Mouse (Mus musculus) lung, embryonic 14.5 days (tissue): Measurements from ENCODE around the gene Aff3. TPM values are rescaled to one million over a fixed set of nuclear protein-coding genes. Genes with fewer than 3 reads are reported as not detected.

ENCODE experiments used
- ATAC-seq: fragments of 200-750 bp; cut with Nextera tagmentation; 2 replicates; pipeline ENCODE4 v1.8.0; 2017; ENCODE audit warnings: mild to moderate bottlenecking, moderate TSS enrichment, moderate library complexity; ENCODE audit not compliant: insufficient read depth
- DNase-seq: peaks from one replicate; pipeline ENCODE4 v3.0.0-alpha.2; 2015
- H3K27ac ChIP-seq: fragments of 300-500 bp; sonication (generic); 2 replicates; pipeline ENCODE4 v1.5.1; 2014; ENCODE audit warnings: low read depth, mild to moderate bottlenecking, moderate library complexity
- H3K27me3 ChIP-seq: fragments of 300-500 bp; sonication (generic); 2 replicates; pipeline ENCODE4 v1.6.1; 2014; ENCODE audit warnings: low read length, control low read depth; ENCODE audit not compliant: insufficient read depth
- H3K36me3 ChIP-seq: fragments of 300-500 bp; sonication (generic); 2 replicates; pipeline ENCODE4 v1.6.1; 2014; ENCODE audit warnings: control low read depth; ENCODE audit not compliant: insufficient read depth
- H3K4me1 ChIP-seq: fragments of 300-500 bp; sonication (generic); 2 replicates; pipeline ENCODE4 v1.6.1; 2014; ENCODE audit warnings: antibody characterized with exemption, control low read depth; ENCODE audit not compliant: insufficient read depth
- H3K4me2 ChIP-seq: fragments of 300-500 bp; sonication (generic); 2 replicates; pipeline ENCODE4 v1.6.1; 2014; ENCODE audit warnings: mild to moderate bottlenecking
- H3K4me3 ChIP-seq: fragments of 300-500 bp; sonication (generic); 2 replicates; pipeline ENCODE4 v1.5.1; 2014; ENCODE audit warnings: low read depth, low read length
- H3K9ac ChIP-seq: fragments of 300-500 bp; sonication (generic); 2 replicates; pipeline ENCODE4 v1.6.1; 2014
- H3K9me3 ChIP-seq: fragments of 300-500 bp; sonication (generic); 2 replicates; pipeline ENCODE4 v1.6.1; 2016; ENCODE audit warnings: low read depth, low read length, control low read depth
- CTCF ChIP-seq: IDR thresholded peaks from 2 replicates; pipeline ENCODE4 v1.5.1; 2016; ENCODE audit warnings: antibody characterized with exemption, low read depth
- WGBS: fragments of 180-500 bp; shearing (Covaris S2); extraction: QIAGEN DNeasy Blood & Tissue Kit; methylation state at CpG from one replicate; pipeline ENCODE4 v1.1.7; 2014; 5-methylcytosine and 5-hydroxymethylcytosine counted together
- polyA plus RNA-seq: library from polyadenylated mRNA; unstranded; fragments of >200 nt; fragmentation: Nextera tagmentation; extraction: Ambion mirVana; gene quantifications from 2 replicates; pipeline ENCODE4 v1.2.1, GENCODE M21; 2014

The Aff3 gene
- polyA plus RNA-seq, 1 experiment from 2014 or later, result 15.2 TPM

- DNase-seq, result no peak
- Histone ChIP-seq H3K4me1 (peaks cover 5% of the 10 kb centered on the region), H3K9me3 (no peaks in the 10 kb centered on the region), H3K27me3 (no peaks in the 10 kb centered on the region), H3K9ac (no peak overlapping the region), H3K4me2 (0 out of 2 replicates have a peak overlapping the region, but pooled peaks have one; percentile 1), H3K4me3 (no peak overlapping the region), H3K36me3 (no peaks in the 10 kb centered on the region), H3K27ac (peak overlapping the region; percentile 3; the same call in 1 of the 2 replicates)
- no peak; the same call in 1 of the 2 replicates for ATAC-seq
- TF ChIP-seq CTCF, result no peak
- WGBS, result 40% methylated on average over 10 of the region's 10 CpGs
Observed at GRCm38 (mm10) chr1:38666766-38667118, 2.0 kb upstream of the Aff3 start.

- TF ChIP-seq CTCF, result no peak
- H3K4me1 ChIP-seq, result peaks cover 5% of the 10 kb centered on the region
- H3K36me3 ChIP-seq, result no peaks in the 10 kb centered on the region
- H3K27me3 ChIP-seq, result no peaks in the 10 kb centered on the region
- WGBS, result 48% methylated on average over 5 of the region's 5 CpGs
- peak; percentile 94 for ATAC-seq
- H3K9me3 ChIP-seq, result no peaks in the 10 kb centered on the region
- 0 out of 2 replicates have a peak overlapping the region, but pooled peaks have one; percentile 1 for H3K4me2 ChIP-seq
- H3K9ac ChIP-seq, result no peak overlapping the region
- H3K4me3 ChIP-seq, result no peak overlapping the region
- H3K27ac ChIP-seq, result peak overlapping the region; percentile 76
- DNase-seq, result peak; percentile 94
Observed at GRCm38 (mm10) chr1:38666111-38666765, 1.5 kb upstream of the Aff3 start.

- H3K4me3 ChIP-seq, result no peak overlapping the region
- peaks cover 5% of the 10 kb centered on the region for H3K4me1 ChIP-seq
- DNase-seq, result no peak
- H3K27ac ChIP-seq, result peak overlapping the region; percentile 76; the same call in 1 of the 2 replicates
- no peaks in the 10 kb centered on the region for H3K27me3 ChIP-seq
- ATAC-seq, result no peak
- H3K36me3 ChIP-seq, result no peaks in the 10 kb centered on the region
- no peak overlapping the region for H3K4me2 ChIP-seq
- no peak for TF ChIP-seq CTCF
- 72% methylated on average over 1 of the region's 1 CpGs for WGBS
- H3K9me3 ChIP-seq, result no peaks in the 10 kb centered on the region
- no peak overlapping the region for H3K9ac ChIP-seq
Observed at GRCm38 (mm10) chr1:38665611-38666010, 856 bp upstream of the Aff3 start.

GRCm38 (mm10) chr1:38664261-38664660 lies 494 bp downstream of the Aff3 start:
- no peak overlapping the region for H3K9ac ChIP-seq
- no peak overlapping the region for H3K4me2 ChIP-seq
- ATAC-seq, result no peak
- no peak for DNase-seq
- no peaks in the 10 kb centered on the region for H3K36me3 ChIP-seq
- H3K27ac ChIP-seq, result no peak overlapping the region
- H3K4me1 ChIP-seq, result peaks cover 5% of the 10 kb centered on the region
- no peaks in the 10 kb centered on the region for H3K27me3 ChIP-seq
- TF ChIP-seq CTCF, result no peak
- no peak overlapping the region for H3K4me3 ChIP-seq
- WGBS, result 92% methylated on average over 4 of the region's 4 CpGs
- no peaks in the 10 kb centered on the region for H3K9me3 ChIP-seq

GRCm38 (mm10) chr1:38662616-38663193 lies 2.0 kb downstream of the Aff3 start:
- WGBS, result 68% methylated on average over 3 of the region's 3 CpGs

GRCm38 (mm10) chr1:38658933-38659553 lies 5.7 kb downstream of the Aff3 start:
- 74% methylated on average over 4 of the region's 4 CpGs for WGBS
- H3K9me3 ChIP-seq, result no peaks in the 10 kb centered on the region
- no peak overlapping the region for H3K27ac ChIP-seq
- H3K4me1 ChIP-seq, result no peaks in the 10 kb centered on the region
- H3K27me3 ChIP-seq, result no peaks in the 10 kb centered on the region
- no peak overlapping the region for H3K4me2 ChIP-seq
- H3K9ac ChIP-seq, result no peak overlapping the region
- DNase-seq (no peak), ATAC-seq (no peak)
- H3K36me3 ChIP-seq, result no peaks in the 10 kb centered on the region
- H3K4me3 ChIP-seq, result no peak overlapping the region
- TF ChIP-seq CTCF, result no peak

More at GRCm38 (mm10) chr1:38662616-38663193, 2.0 kb downstream of the Aff3 start:
- no peak for TF ChIP-seq CTCF
- Histone ChIP-seq H3K4me2 (no peak overlapping the region), H3K9me3 (no peaks in the 10 kb centered on the region), H3K27me3 (no peaks in the 10 kb centered on the region), H3K4me3 (no peak overlapping the region), H3K36me3 (no peaks in the 10 kb centered on the region), H3K4me1 (peaks cover 5% of the 10 kb centered on the region), H3K27ac (no peak overlapping the region), H3K9ac (no peak overlapping the region)
- DNase-seq (no peak), ATAC-seq (no peak)

- Histone ChIP-seq H3K9ac (no peak overlapping the region), H3K9me3 (no peaks in the 10 kb centered on the region), H3K4me1 (no peaks in the 10 kb centered on the region), H3K27me3 (no peaks in the 10 kb centered on the region), H3K4me2 (no peak overlapping the region), H3K36me3 (no peaks in the 10 kb centered on the region), H3K27ac (no peak overlapping the region), H3K4me3 (no peak overlapping the region)
- ATAC-seq (no peak), DNase-seq (no peak)
- TF ChIP-seq CTCF, result no peak
- WGBS, result 69% methylated on average over 9 of the region's 9 CpGs
Observed at GRCm38 (mm10) chr1:38658376-38658775, 6.4 kb downstream of the Aff3 start.
